Comparison of ENCODE assay signal across 7 mouse cellular contexts in genomic region chr5:149389548-149390211, GRCm38 (mm10). TPM values are rescaled to one million over a fixed set of nuclear protein-coding genes. Genes with fewer than 3 reads are reported as not detected.
DNase-seq lines count a peak whose midpoint lies in the region; ATAC-seq and TF ChIP-seq lines count a peak whose summit lies in the region.

No protein-coding gene starts in this region.

- DNase-seq in R1 (ENCODE audit: low read depth, low spot score) = peak; percentile 85
- peak; percentile 82 for DNase-seq in heart, adult 8-10 months (ENCODE audit: low spot score)
- DNase-seq in kidney, postnatal 14 days = peak; percentile 60
- no peak for DNase-seq in layer of hippocampus, postnatal 25 days (ENCODE audit: extremely low spot score in 1 of 2, low spot score in 1 of 2)

- TF ChIP-seq CTCF in C2C12 (IDR thresholded peaks at IDR 0.05; ENCODE audit: control insufficient read depth, insufficient read depth, insufficient read length) = no peak

- no peak for ATAC-seq in granulocyte monocyte progenitor cell, adult 5-6 weeks (replicated peaks; ENCODE audit: poor library complexity, severe bottlenecking)
- no peak for ATAC-seq in erythroblast, adult 5-6 weeks (replicated peaks; ENCODE audit: low FRiP score, poor library complexity, severe bottlenecking)

- no peaks in the 10 kb centered on the region for H3K79me2 ChIP-seq in C2C12 (ENCODE audit: control insufficient read depth, insufficient read depth)

- no peaks in the 10 kb centered on the region for H3K79me3 ChIP-seq in C2C12 (ENCODE audit: low read depth)

- no peaks in the 10 kb centered on the region for H3K36me3 ChIP-seq in C2C12 (ENCODE audit: control insufficient read depth, insufficient read depth)

- no peaks in the 10 kb centered on the region for H3K27me3 ChIP-seq in C2C12 (ENCODE audit: control insufficient read depth, insufficient read depth, insufficient read length)

- H3ac ChIP-seq in C2C12 (ENCODE audit: control insufficient read depth, insufficient read length, low read depth) = peak overlapping the region; percentile 48

- H3K4me3 ChIP-seq in C2C12 (ENCODE audit: insufficient read depth, poor library complexity, severe bottlenecking) = no peak overlapping the region

TF ChIP-seq in C2C12, 6 proteins besides CTCF, POLR2A, EP300 and RAD21:
- TF ChIP-seq MYOD1 (IDR thresholded peaks at IDR 0.05; ENCODE audit: control insufficient read depth, insufficient read length, low read depth) = peak; percentile 82
- no peak for TF ChIP-seq MYOG (IDR thresholded peaks at IDR 0.05; ENCODE audit: control insufficient read depth, extremely low read depth, insufficient read length)
- peak; percentile 1 for TF ChIP-seq CEBPB (IDR thresholded peaks at IDR 0.05; ENCODE audit: low read depth)
- TF ChIP-seq FOSL1 (IDR thresholded peaks at IDR 0.05; ENCODE audit: insufficient read depth, low read length, poor library complexity, severe bottlenecking) = peak; percentile 10
- TF ChIP-seq MAX (IDR thresholded peaks at IDR 0.05) = peak; percentile 37
- TF ChIP-seq USF1 (IDR thresholded peaks at IDR 0.05; ENCODE audit: low read depth) = no peak

RNA-seq across cellular contexts. Expression of gene Medag, which starts 21.9 kb away (rescaled TPM):
- polyA plus RNA-seq in C2C12 (2012; fragmentation: generic; extraction: Trizol) = 0.09 TPM
- 10 to 100 TPM in 3 of 4 experiments, 1 to 10 TPM in 1; 9.4 to 13.9 (median 11.5) TPM for total RNA-seq in heart, adult 8-10 months (2022)
- 1 to 10 TPM; 2.1 to 2.6 TPM for total RNA-seq in layer of hippocampus, postnatal 25 days (2021)
- not detected in 2 replicates for total RNA-seq in granulocyte monocyte progenitor cell, adult 5-6 weeks (2014; fragmentation: Nextera tagmentation)
- total RNA-seq in granulocyte monocyte progenitor cell, adult 5-6 weeks (2017) = not detected in 2 replicates
- not detected in 2 replicates for total RNA-seq in erythroblast, adult 5-6 weeks (2015; ENCODE audit: low replicate concordance)
- not detected in 2 replicates for total RNA-seq in erythroblast, adult 5-6 weeks (2017; ENCODE audit: low replicate concordance)

RNA-seq across cellular contexts. Expression of gene Tex26, which starts 49.8 kb away (rescaled TPM):
- 0.28 TPM for polyA plus RNA-seq in C2C12 (2012; fragmentation: generic; extraction: Trizol)
- total RNA-seq in heart, adult 8-10 months (2022) = not detected
- total RNA-seq in layer of hippocampus, postnatal 25 days (2021) = not detected
- not detected in 2 replicates for total RNA-seq in granulocyte monocyte progenitor cell, adult 5-6 weeks (2014; fragmentation: Nextera tagmentation)
- 0.98 TPM in 1 of 2 replicates, not detected in the other for total RNA-seq in granulocyte monocyte progenitor cell, adult 5-6 weeks (2017)
- total RNA-seq in erythroblast, adult 5-6 weeks (2015; ENCODE audit: low replicate concordance) = not detected in 2 replicates
- total RNA-seq in erythroblast, adult 5-6 weeks (2017; ENCODE audit: low replicate concordance) = not detected in 2 replicates

Comparison
In these comparisons a context has a peak if more than half of its experiments do, and no peak if none do; other contexts are left out.
1. DNase-seq: peak in R1 (single experiment), heart, adult 8-10 months (single experiment) and kidney, postnatal 14 days (single experiment); none in layer of hippocampus, postnatal 25 days (0 of 2).